Mouse (Mus musculus): Measurements from ENCODE around the gene Rdm1. TPM values are rescaled to one million over a fixed set of nuclear protein-coding genes. Genes with fewer than 3 reads are reported as not detected.
"Not testable (repeated sequence)": the region's sequence is repeated elsewhere in the genome, so short reads cannot be mapped to it uniquely, and the experiment has no call there.

The Rdm1 gene
- polyA plus RNA-seq, 1 experiment from 2014 or later: 9.4 TPM

GRCm38 (mm10) chr11:101589444-101589843 lies 37.6 kb upstream of the Rdm1 start:
- Histone ChIP-seq H3K4me1 (ENCODE audit: control insufficient read depth, insufficient read depth, low read length) (no peaks in the 10 kb centered on the region), H3K36me3 (ENCODE audit: control insufficient read depth, insufficient read depth, low read length) (no peaks in the 10 kb centered on the region), H3K9ac (replicated peaks; ENCODE audit: low read depth, low read length) (no peak overlapping the region), H3K4me2 (ENCODE audit: low read depth, low read length) (no peak overlapping the region), H3K4me3 (ENCODE audit: low read depth, low read length) (no peak overlapping the region), H3K9me3 (ENCODE audit: control insufficient read depth, low read length) (no peaks in the 10 kb centered on the region), H3K27me3 (ENCODE audit: control insufficient read depth, insufficient read depth, low read length) (no peaks in the 10 kb centered on the region), H3K27ac (ENCODE audit: low read depth, low read length) (no peak overlapping the region)
- WGBS: 29% methylated on average over 5 of the region's 5 CpGs
- ATAC-seq (ENCODE audit: low read depth): no peak

GRCm38 (mm10) chr11:101589989-101590624 lies 36.9 kb upstream of the Rdm1 start:
- H3K36me3 ChIP-seq (ENCODE audit: control insufficient read depth, insufficient read depth, low read length): no peaks in the 10 kb centered on the region
- no peaks in the 10 kb centered on the region for H3K27me3 ChIP-seq (ENCODE audit: control insufficient read depth, insufficient read depth, low read length)
- H3K4me1 ChIP-seq (ENCODE audit: control insufficient read depth, insufficient read depth, low read length): no peaks in the 10 kb centered on the region
- H3K4me3 ChIP-seq (ENCODE audit: low read depth, low read length): no peak overlapping the region
- H3K27ac ChIP-seq (ENCODE audit: low read depth, low read length): no peak overlapping the region
- no peak overlapping the region for H3K4me2 ChIP-seq (ENCODE audit: low read depth, low read length)
- ATAC-seq (ENCODE audit: low read depth): no peak
- H3K9me3 ChIP-seq (ENCODE audit: control insufficient read depth, low read length): no peaks in the 10 kb centered on the region
- WGBS: 80% methylated on average over 12 of the region's 12 CpGs
- no peak overlapping the region for H3K9ac ChIP-seq (replicated peaks; ENCODE audit: low read depth, low read length)

- no peak within 1 kb of the TSS for H3K9ac ChIP-seq (replicated peaks; ENCODE audit: low read depth, low read length)
- no peak within 1 kb of the TSS for H3K4me3 ChIP-seq (ENCODE audit: low read depth, low read length)
- no peaks in the 10 kb centered on the region for H3K4me1 ChIP-seq (ENCODE audit: control insufficient read depth, insufficient read depth, low read length)
- no peaks in the 10 kb centered on the region for H3K9me3 ChIP-seq (ENCODE audit: control insufficient read depth, low read length)
- H3K27me3 ChIP-seq (ENCODE audit: control insufficient read depth, insufficient read depth, low read length): no peaks in the 10 kb centered on the region
- no peaks in the 10 kb centered on the region for H3K36me3 ChIP-seq (ENCODE audit: control insufficient read depth, insufficient read depth, low read length)
- ATAC-seq (ENCODE audit: low read depth): no peak
- H3K4me2 ChIP-seq (ENCODE audit: low read depth, low read length): no peak within 1 kb of the TSS
- H3K27ac ChIP-seq (ENCODE audit: low read depth, low read length): no peak within 1 kb of the TSS
- 79% methylated on average over 6 of the region's 6 CpGs for WGBS
Observed at GRCm38 (mm10) chr11:101599156-101599555, 27.8 kb upstream of the Rdm1 start, which contains the start of gene Gm11634. Gene Gm11634 (minus strand): TSS chr11:101599256.

DNA sequence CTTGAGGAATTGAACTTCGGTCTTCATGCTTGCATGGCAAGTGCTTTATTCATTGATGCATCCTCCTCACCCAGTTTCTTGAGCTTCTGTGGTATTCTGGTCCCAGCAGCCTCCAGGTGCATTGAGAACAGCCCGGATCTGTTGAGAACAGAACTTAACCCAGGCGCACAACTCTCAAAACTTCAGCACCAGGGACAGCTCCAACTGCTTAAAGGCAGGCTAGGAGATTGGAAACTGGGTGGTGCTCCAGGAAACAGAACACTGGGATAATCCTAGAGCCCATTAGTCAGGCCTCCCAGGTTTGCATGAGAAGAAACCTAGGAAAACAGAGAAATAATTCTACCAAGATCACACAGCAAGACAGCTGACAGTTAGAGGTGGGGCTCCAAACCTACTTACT lies 24.5 kb upstream of the Rdm1 start:
- no peaks in the 10 kb centered on the region for H3K27me3 ChIP-seq (ENCODE audit: control insufficient read depth, insufficient read depth, low read length)
- H3K4me3 ChIP-seq (ENCODE audit: low read depth, low read length): no peak overlapping the region
- no peaks in the 10 kb centered on the region for H3K9me3 ChIP-seq (ENCODE audit: control insufficient read depth, low read length)
- no peak for ATAC-seq (ENCODE audit: low read depth)
- H3K4me2 ChIP-seq (ENCODE audit: low read depth, low read length): no peak overlapping the region
- no peaks in the 10 kb centered on the region for H3K36me3 ChIP-seq (ENCODE audit: control insufficient read depth, insufficient read depth, low read length)
- H3K4me1 ChIP-seq (ENCODE audit: control insufficient read depth, insufficient read depth, low read length): 0 out of 2 replicates have a peak, but pooled peaks cover 3% of the 10 kb centered on the region
- no peak overlapping the region for H3K27ac ChIP-seq (ENCODE audit: low read depth, low read length)
- WGBS: 16% methylated on average over 3 of the region's 3 CpGs
- no peak overlapping the region for H3K9ac ChIP-seq (replicated peaks; ENCODE audit: low read depth, low read length)

DNA sequence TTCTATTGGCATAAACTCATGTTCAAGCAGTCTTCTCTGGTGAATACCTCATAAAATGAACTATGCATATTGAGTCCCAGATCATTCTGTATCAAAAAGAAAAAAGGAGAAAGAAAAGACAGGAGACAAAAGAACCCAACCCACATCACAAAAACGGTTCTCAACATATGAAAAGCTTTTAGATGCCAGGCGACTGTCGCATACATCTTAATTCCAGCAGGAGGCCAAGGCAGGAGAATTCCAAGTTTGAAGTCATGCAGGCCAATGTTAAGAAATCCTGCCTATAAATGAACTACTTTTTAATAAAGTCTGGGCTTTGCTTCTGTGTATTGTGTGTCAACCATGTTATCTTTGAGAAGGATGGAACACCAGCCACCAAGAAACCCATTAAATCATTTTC lies 22.9 kb upstream of the Rdm1 start:
- Histone ChIP-seq H3K4me1 (ENCODE audit: control insufficient read depth, insufficient read depth, low read length) (0 out of 2 replicates have a peak, but pooled peaks cover 3% of the 10 kb centered on the region), H3K4me2 (ENCODE audit: low read depth, low read length) (peak overlapping the region; percentile 47), H3K27me3 (ENCODE audit: control insufficient read depth, insufficient read depth, low read length) (no peaks in the 10 kb centered on the region), H3K27ac (ENCODE audit: low read depth, low read length) (no peak overlapping the region), H3K4me3 (ENCODE audit: low read depth, low read length) (peak overlapping the region; percentile 34), H3K36me3 (ENCODE audit: control insufficient read depth, insufficient read depth, low read length) (no peaks in the 10 kb centered on the region), H3K9ac (replicated peaks; ENCODE audit: low read depth, low read length) (peak overlapping the region; percentile 32; the same call in 1 of the 2 replicates), H3K9me3 (ENCODE audit: control insufficient read depth, low read length) (no peaks in the 10 kb centered on the region)
- WGBS: 0% methylated on average over 3 of the region's 3 CpGs
- no peak for ATAC-seq (ENCODE audit: low read depth)

DNA sequence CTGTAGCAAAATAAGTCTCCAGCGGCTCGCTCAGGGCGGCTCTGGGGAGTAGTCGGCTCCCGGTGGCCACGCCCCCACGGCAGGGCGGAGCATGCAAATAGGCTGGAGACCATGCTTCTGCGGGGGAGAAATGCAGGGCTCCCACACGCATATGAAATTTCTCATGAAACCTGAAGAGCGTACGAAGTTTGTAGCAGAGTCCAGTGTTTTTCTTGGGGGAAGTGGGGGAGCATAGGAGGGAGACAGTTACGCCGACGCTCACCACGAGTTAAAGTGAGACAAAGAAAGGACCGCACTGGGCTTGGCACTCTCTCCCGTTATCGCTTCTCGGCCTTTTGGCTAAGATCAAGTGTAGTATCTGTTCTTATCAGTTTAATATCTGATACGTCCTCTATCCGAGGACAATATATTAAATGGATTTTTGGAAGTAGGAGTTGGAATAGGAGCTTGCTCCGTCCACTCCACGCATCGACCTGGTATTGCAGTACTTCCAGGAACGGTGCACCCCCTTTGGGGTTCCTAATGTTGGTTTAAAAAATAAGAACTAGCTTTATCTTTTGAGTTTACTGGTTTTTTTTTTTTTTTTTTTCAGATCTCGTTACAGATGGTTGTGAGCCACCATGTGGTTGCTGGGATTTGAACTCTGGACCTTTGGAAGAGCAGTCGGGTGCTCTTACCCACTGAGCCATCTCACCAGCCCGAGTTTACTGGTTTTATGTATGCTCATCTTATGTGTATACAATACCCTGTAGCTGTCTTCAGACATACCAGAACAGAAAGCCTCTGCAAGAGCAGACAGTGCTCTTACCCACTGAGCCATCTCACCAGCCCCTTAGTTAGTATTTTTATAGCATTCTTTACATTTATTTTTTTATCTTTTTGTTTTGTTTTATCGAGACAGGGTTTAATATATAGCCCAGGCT lies 22.2 kb upstream of the Rdm1 start:
- Histone ChIP-seq H3K27ac (ENCODE audit: low read depth, low read length) (peak overlapping the region; percentile 34; the same call in 1 of the 2 replicates), H3K4me2 (ENCODE audit: low read depth, low read length) (peak overlapping the region; percentile 47), H3K9ac (replicated peaks; ENCODE audit: low read depth, low read length) (peak overlapping the region; percentile 32; the same call in 1 of the 2 replicates), H3K4me3 (ENCODE audit: low read depth, low read length) (peak overlapping the region; percentile 34)
- 2% methylated on average over 30 of the region's 30 CpGs for WGBS
- not testable (repeated sequence) for H3K36me3 ChIP-seq (ENCODE audit: control insufficient read depth, insufficient read depth, low read length); H3K27me3 ChIP-seq (ENCODE audit: control insufficient read depth, insufficient read depth, low read length); H3K4me1 ChIP-seq (ENCODE audit: control insufficient read depth, insufficient read depth, low read length); H3K9me3 ChIP-seq (ENCODE audit: control insufficient read depth, low read length)
- ATAC-seq (ENCODE audit: low read depth): peak; percentile 79

DNA sequence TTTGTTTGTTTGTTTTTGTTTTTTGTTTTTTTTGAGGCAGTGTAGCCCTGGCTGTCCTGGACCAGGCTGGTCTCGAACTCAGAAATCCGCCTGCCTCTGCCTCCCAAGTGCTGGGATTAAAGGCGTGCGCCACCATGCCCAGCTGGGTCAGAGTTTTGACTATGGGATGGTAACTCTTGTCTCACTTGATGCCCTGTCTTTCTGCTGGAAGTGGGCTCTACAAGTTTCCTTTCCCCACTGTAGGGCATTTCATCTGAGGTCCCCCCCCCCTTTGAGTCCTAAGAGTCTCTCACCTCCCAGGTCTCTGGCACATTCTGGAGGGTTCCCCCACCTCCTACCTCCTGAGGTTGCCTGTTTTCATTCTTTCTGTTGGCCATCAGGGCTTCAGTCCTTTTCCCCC lies 19.9 kb upstream of the Rdm1 start:
- H3K27ac ChIP-seq (ENCODE audit: low read depth, low read length); H3K4me2 ChIP-seq (ENCODE audit: low read depth, low read length); H3K4me3 ChIP-seq (ENCODE audit: low read depth, low read length); H3K9ac ChIP-seq (replicated peaks; ENCODE audit: low read depth, low read length); H3K4me1 ChIP-seq (ENCODE audit: control insufficient read depth, insufficient read depth, low read length); H3K27me3 ChIP-seq (ENCODE audit: control insufficient read depth, insufficient read depth, low read length); H3K36me3 ChIP-seq (ENCODE audit: control insufficient read depth, insufficient read depth, low read length); ATAC-seq (ENCODE audit: low read depth); H3K9me3 ChIP-seq (ENCODE audit: control insufficient read depth, low read length): not testable (repeated sequence)
- 95% methylated on average over 4 of the region's 4 CpGs for WGBS

GRCm38 (mm10) chr11:101610445-101610844 lies 16.6 kb upstream of the Rdm1 start:
- Histone ChIP-seq H3K4me3 (ENCODE audit: low read depth, low read length) (no peak overlapping the region), H3K27ac (ENCODE audit: low read depth, low read length) (no peak overlapping the region), H3K27me3 (ENCODE audit: control insufficient read depth, insufficient read depth, low read length) (no peaks in the 10 kb centered on the region), H3K4me1 (ENCODE audit: control insufficient read depth, insufficient read depth, low read length) (no peaks in the 10 kb centered on the region), H3K9ac (replicated peaks; ENCODE audit: low read depth, low read length) (no peak overlapping the region), H3K9me3 (ENCODE audit: control insufficient read depth, low read length) (no peaks in the 10 kb centered on the region), H3K36me3 (ENCODE audit: control insufficient read depth, insufficient read depth, low read length) (no peaks in the 10 kb centered on the region), H3K4me2 (ENCODE audit: low read depth, low read length) (no peak overlapping the region)
- ATAC-seq (ENCODE audit: low read depth): no peak
- 44% methylated on average over 11 of the region's 11 CpGs for WGBS

DNA sequence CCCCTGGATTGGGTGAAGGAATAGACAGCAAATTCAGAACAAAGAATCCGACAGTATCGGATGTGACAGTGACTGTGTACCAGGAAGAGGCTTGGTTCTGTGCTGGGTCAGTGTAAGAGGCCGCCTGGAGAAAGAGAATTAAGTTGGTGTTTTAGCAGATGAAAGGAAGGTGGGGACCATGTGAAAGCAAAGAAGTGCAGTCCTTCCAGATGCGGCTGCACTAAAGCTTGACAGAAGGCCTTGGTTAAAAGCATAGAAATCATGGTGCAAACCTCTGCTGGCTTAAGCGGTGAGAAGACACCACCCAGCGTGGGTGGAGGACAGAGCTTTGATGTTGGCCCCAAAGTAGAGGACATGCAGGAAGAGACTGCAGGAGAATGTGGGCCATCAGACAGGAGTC lies 13.4 kb upstream of the Rdm1 start:
- Histone ChIP-seq H3K9ac (replicated peaks; ENCODE audit: low read depth, low read length) (no peak overlapping the region), H3K27me3 (ENCODE audit: control insufficient read depth, insufficient read depth, low read length) (no peaks in the 10 kb centered on the region), H3K4me2 (ENCODE audit: low read depth, low read length) (no peak overlapping the region), H3K4me1 (ENCODE audit: control insufficient read depth, insufficient read depth, low read length) (peaks cover 14% of the 10 kb centered on the region; the same call in 1 of the 2 replicates), H3K36me3 (ENCODE audit: control insufficient read depth, insufficient read depth, low read length) (no peaks in the 10 kb centered on the region), H3K27ac (ENCODE audit: low read depth, low read length) (no peak overlapping the region), H3K9me3 (ENCODE audit: control insufficient read depth, low read length) (no peaks in the 10 kb centered on the region), H3K4me3 (ENCODE audit: low read depth, low read length) (no peak overlapping the region)
- 79% methylated on average over 6 of the region's 6 CpGs for WGBS
- no peak for ATAC-seq (ENCODE audit: low read depth)
